Comparison of ENCODE assay signal across 35 mouse cellular contexts in the genomic region with DNA sequence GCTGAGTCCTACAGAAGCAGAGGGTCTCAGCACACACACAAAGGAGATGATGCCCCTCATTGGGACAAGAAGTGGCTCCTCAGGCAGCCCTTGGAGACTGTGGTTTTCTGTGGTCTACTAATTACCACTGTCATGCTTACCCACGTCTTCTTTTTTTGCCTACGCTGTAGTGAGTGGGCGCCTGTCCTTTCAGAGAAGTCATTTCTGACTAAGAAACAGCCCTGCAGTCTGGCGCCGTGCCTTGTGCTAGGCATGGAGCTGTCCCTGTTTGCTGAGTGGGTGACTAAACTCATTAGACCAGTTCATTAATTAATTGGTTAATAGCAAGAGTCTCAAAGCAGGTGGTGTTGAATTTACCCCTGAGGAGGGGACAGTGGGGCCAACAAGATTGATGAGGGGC. TPM values are rescaled to one million over a fixed set of nuclear protein-coding genes. Genes with fewer than 3 reads are reported as not detected.
DNase-seq lines count a peak whose midpoint lies in the region; ATAC-seq lines count a peak whose summit lies in the region.
"Had no signal": no experiment of that assay in that cellular context is flagged by ENCODE, and none has a peak within 500 bp of the region (broad histone marks: within the 10 kb centered on the region; RNA-seq: fewer than 3 reads in every experiment).

No protein-coding gene starts in this region.

- no peak overlapping the region for H3K4me2 ChIP-seq in intestine, embryonic 15.5 days (replicated peaks)
- H3K4me2 ChIP-seq: embryonic facial prominence, embryonic 12.5 days; heart, embryonic 11.5 days; hindbrain, embryonic 12.5 days; limb, embryonic 12.5 days; liver, embryonic 15.5 days; lung, embryonic 15.5 days; midbrain, embryonic 15.5 days had no signal

- DNase-seq in layer of hippocampus, adult 11-12 months (ENCODE audit: low spot score) = peak; percentile 61
- DNase-seq in layer of hippocampus, postnatal 14 days (ENCODE audit: low spot score in 2 of 2) = no peak
- DNase-seq in right cerebral cortex, adult 18-20 months = peak; percentile 72
- DNase-seq in right cerebral cortex, postnatal 4 days = no peak
- peak; percentile 77 to 80 for DNase-seq in right cerebral cortex, adult 2 months (ENCODE audit: low spot score in 2 of 2)
- no peak for DNase-seq in cerebellum, adult 11 months
- DNase-seq: adrenal gland, adult 2 months; B cell, adult 2 months; cerebellum, adult 11-12 months; cerebellum, adult 9-11 months; embryo, embryonic 11 days; gastrocnemius, postnatal 10 days; heart, postnatal 36 days; kidney, adult 9 months; kidney, postnatal 14 days; thymus, adult 18-20 months; thymus, postnatal 4 days had no signal

- no peaks in the 10 kb centered on the region for H3K4me1 ChIP-seq in intestine, embryonic 15.5 days (replicated peaks)
- H3K4me1 ChIP-seq: embryonic facial prominence, embryonic 12.5 days; hindbrain, embryonic 12.5 days; liver, embryonic 15.5 days; lung, embryonic 15.5 days; midbrain, embryonic 10.5 days; midbrain, embryonic 15.5 days had no signal

- peaks cover 3% of the 10 kb centered on the region for H3K27me3 ChIP-seq in intestine, embryonic 15.5 days (replicated peaks)

- ATAC-seq in intestine, embryonic 15.5 days = no peak
- ATAC-seq: activated CD4-positive, CD25-positive, alpha-beta regulatory T cell, adult 4 months; forebrain, embryonic 14.5 days; hindbrain, postnatal 0 days; intestine, embryonic 16.5 days; midbrain, embryonic 15.5 days had no signal

- no peaks in the 10 kb centered on the region for H3K9me3 ChIP-seq in intestine, embryonic 15.5 days
- H3K9me3 ChIP-seq: embryonic facial prominence, embryonic 12.5 days; hindbrain, embryonic 12.5 days; limb, embryonic 12.5 days; liver, embryonic 15.5 days; lung, embryonic 15.5 days; midbrain, embryonic 10.5 days; midbrain, embryonic 15.5 days had no signal

- no peak overlapping the region for H3K4me3 ChIP-seq in intestine, embryonic 15.5 days (replicated peaks)
- H3K4me3 ChIP-seq: embryonic facial prominence, embryonic 12.5 days; hindbrain, embryonic 12.5 days; layer of hippocampus, adult 2 months; limb, embryonic 12.5 days; liver, embryonic 15.5 days; lung, embryonic 15.5 days; midbrain, embryonic 10.5 days; midbrain, embryonic 15.5 days had no signal

- H3K9ac ChIP-seq in intestine, embryonic 15.5 days = no peak overlapping the region
- H3K9ac ChIP-seq: embryonic facial prominence, embryonic 12.5 days; hindbrain, embryonic 12.5 days; limb, embryonic 12.5 days; liver, embryonic 15.5 days; lung, embryonic 15.5 days; midbrain, embryonic 15.5 days had no signal

- WGBS in intestine, embryonic 15.5 days = 81% methylated on average over 5 of the region's 5 CpGs

- no peaks in the 10 kb centered on the region for H3K36me3 ChIP-seq in intestine, embryonic 15.5 days
- H3K36me3 ChIP-seq: embryonic facial prominence, embryonic 12.5 days; hindbrain, embryonic 12.5 days; limb, embryonic 12.5 days; liver, embryonic 15.5 days; lung, embryonic 15.5 days; midbrain, embryonic 10.5 days; midbrain, embryonic 15.5 days had no signal

- no peak overlapping the region for H3K27ac ChIP-seq in intestine, embryonic 15.5 days
- H3K27ac ChIP-seq: embryonic facial prominence, embryonic 12.5 days; hindbrain, embryonic 12.5 days; hindbrain, postnatal 0 days; layer of hippocampus, adult 2 months; limb, embryonic 12.5 days; liver, embryonic 15.5 days; lung, embryonic 15.5 days; midbrain, embryonic 10.5 days; midbrain, embryonic 15.5 days; stomach, postnatal 0 days had no signal

RNA-seq across cellular contexts. Expression of a gene that starts 9.1 kb away (rescaled TPM):
- 100 to 1,000 TPM; 248 to 271 TPM for total RNA-seq in layer of hippocampus, postnatal 14 days (2021)
- 0.31 and 0.42 TPM in 2 replicates for polyA plus RNA-seq in intestine, embryonic 15.5 days (2015; fragmentation: Nextera tagmentation; extraction: Ambion mirVana)
- total RNA-seq: granulocyte monocyte progenitor cell, adult 5-6 weeks; heart, postnatal 36 days; neutrophil, adult 5-6 weeks had no signal
- polyA plus RNA-seq: activated CD4-positive, CD25-positive, alpha-beta regulatory T cell, adult 4 months; liver, adult 2 months; liver, embryonic 15.5 days had no signal

Comparison
In these comparisons a context has a peak if more than half of its experiments do, and no peak if none do; other contexts are left out.
1. DNase-seq: peak in layer of hippocampus, adult 11-12 months (single experiment), right cerebral cortex, adult 18-20 months (single experiment) and right cerebral cortex, adult 2 months (2 of 2); none in layer of hippocampus, postnatal 14 days (0 of 2), right cerebral cortex, postnatal 4 days (single experiment) and cerebellum, adult 11 months (single experiment).